Mouse (Mus musculus): ENCODE data around the gene Krtap4-2.
"Not testable (repeated sequence)": the region's sequence is repeated elsewhere in the genome, so short reads cannot be mapped to it uniquely, and the experiment has no call there.

The Krtap4-2 gene

DNA sequence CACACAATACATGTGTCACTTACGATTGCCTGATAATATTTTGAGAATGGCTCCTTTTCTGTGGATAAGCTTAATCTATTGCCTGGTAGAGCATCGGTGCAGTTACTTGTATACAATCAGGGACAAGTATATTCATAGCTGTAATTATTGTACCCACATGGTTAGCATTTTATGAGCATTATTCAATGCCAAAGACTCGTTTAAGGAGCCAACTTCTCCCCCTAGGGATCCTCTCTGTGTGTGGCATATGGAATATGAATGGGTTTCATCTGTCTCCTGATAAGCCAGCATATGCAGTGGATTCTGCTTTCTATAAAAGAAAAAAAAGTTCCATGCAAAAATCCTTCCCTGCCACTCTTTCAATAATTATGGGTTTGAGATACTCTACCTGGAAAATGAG is 9.5 kb upstream of the Krtap4-2 start:
- H3K4me3 ChIP-seq (replicated peaks; ENCODE audit: low read length), result no peak overlapping the region
- TF ChIP-seq POU5F1 (IDR thresholded peaks at IDR 0.05; ENCODE audit: borderline replicate concordance, low read length), result no peak
- no peak for TF ChIP-seq CTCF (conservative IDR thresholded peaks at IDR 0.05; ENCODE audit: low read length)
- no peak for TF ChIP-seq NANOG (IDR thresholded peaks at IDR 0.05; ENCODE audit: borderline replicate concordance, low read length)
- H3K4me1 ChIP-seq (replicated peaks; ENCODE audit: low read depth, low read length), result no peaks in the 10 kb centered on the region
- H3K36me3 ChIP-seq (ENCODE audit: insufficient read depth, low read length), result no peaks in the 10 kb centered on the region
- H3K27me3 ChIP-seq (ENCODE audit: insufficient read depth, low read length), result no peaks in the 10 kb centered on the region
- H3K9me3 ChIP-seq (ENCODE audit: low read length), result no peaks in the 10 kb centered on the region

DNA sequence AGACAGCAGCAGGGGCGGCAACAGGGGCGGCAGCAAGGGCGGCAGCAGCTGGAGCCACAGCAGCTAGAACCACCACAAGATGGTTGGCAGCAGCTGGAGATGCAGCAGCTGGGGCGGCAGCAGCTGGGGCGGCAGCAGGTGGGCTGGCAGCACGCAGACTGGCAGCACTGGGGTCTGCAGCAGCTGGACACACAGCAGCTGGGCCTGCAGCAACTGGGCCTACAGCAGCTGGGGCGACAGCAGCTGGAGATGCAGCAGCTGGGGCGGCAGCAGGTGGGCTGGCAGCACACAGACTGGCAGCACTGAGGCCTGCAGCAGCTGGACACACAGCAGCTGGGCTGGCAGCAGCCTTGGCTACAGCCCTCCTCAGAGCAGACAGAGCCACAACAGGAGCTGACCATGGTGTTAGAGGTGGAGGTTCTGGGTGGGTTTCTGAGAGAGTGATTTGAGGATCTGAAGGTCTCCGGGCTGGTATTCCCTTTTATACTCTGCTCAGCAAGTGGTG is 8.8 kb upstream of the Krtap4-2 start, which contains the start of gene Krtap4-7:
Gene Krtap4-7 (minus strand): TSS at position 455 of the 505 bp plus-strand sequence.
- H3K9me3 ChIP-seq (ENCODE audit: low read length); H3K4me1 ChIP-seq (replicated peaks; ENCODE audit: low read depth, low read length); H3K36me3 ChIP-seq (ENCODE audit: insufficient read depth, low read length); H3K27me3 ChIP-seq (ENCODE audit: insufficient read depth, low read length); H3K4me3 ChIP-seq (replicated peaks; ENCODE audit: low read length): not testable (repeated sequence)

DNA sequence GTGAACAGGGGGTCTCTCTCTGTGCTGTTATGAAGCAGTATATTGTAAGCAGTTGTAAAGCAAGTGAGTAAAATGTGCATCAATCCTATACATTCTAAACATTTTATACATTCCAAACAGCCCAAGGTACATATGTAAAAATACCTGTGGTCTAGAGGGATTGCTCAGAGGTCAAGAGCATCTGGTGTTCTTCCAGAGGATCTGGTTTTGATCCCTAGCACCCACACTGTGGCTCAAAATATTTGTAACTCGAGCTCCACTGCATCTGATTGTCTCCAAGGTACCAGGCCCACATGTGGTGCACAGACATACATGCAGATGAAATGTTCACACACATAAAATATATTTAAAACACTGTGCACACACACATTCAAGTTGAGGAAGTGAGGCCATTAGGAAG is 6.0 kb upstream of the Krtap4-2 start:
- Histone ChIP-seq H3K27me3 (ENCODE audit: insufficient read depth, low read length) (no peaks in the 10 kb centered on the region), H3K9me3 (ENCODE audit: low read length) (no peaks in the 10 kb centered on the region), H3K4me3 (replicated peaks; ENCODE audit: low read length) (no peak overlapping the region), H3K4me1 (replicated peaks; ENCODE audit: low read depth, low read length) (no peaks in the 10 kb centered on the region), H3K36me3 (ENCODE audit: insufficient read depth, low read length) (no peaks in the 10 kb centered on the region)
- TF ChIP-seq CTCF (conservative IDR thresholded peaks at IDR 0.05; ENCODE audit: low read length) (no peak), NANOG (IDR thresholded peaks at IDR 0.05; ENCODE audit: borderline replicate concordance, low read length) (no peak), POU5F1 (IDR thresholded peaks at IDR 0.05; ENCODE audit: borderline replicate concordance, low read length) (no peak)

DNA sequence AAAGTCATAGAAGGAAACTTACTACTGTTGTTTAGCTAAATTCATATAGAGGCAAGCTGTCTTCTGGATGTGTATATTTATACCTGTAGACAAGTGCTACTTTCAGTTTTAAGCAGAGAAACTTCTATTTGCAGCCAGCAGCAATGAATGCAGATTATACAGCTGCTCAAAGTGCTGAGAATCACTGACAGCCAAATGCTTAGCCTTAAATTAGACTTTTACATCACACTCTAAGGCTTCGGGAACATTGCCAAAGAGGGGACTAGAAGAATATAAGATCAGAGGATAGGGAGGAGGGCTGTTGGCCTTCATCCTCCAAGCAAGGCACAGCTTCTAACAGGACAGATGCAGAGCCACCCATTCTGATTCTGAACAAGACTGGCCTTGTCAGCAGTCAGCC is 2.2 kb upstream of the Krtap4-2 start:
- Histone ChIP-seq H3K36me3 (ENCODE audit: insufficient read depth, low read length) (no peaks in the 10 kb centered on the region), H3K9me3 (ENCODE audit: low read length) (no peaks in the 10 kb centered on the region), H3K4me3 (replicated peaks; ENCODE audit: low read length) (no peak overlapping the region), H3K4me1 (replicated peaks; ENCODE audit: low read depth, low read length) (no peaks in the 10 kb centered on the region), H3K27me3 (ENCODE audit: insufficient read depth, low read length) (no peaks in the 10 kb centered on the region)
- TF ChIP-seq CTCF (conservative IDR thresholded peaks at IDR 0.05; ENCODE audit: low read length) (no peak), POU5F1 (IDR thresholded peaks at IDR 0.05; ENCODE audit: borderline replicate concordance, low read length) (no peak), NANOG (IDR thresholded peaks at IDR 0.05; ENCODE audit: borderline replicate concordance, low read length) (no peak)

DNA sequence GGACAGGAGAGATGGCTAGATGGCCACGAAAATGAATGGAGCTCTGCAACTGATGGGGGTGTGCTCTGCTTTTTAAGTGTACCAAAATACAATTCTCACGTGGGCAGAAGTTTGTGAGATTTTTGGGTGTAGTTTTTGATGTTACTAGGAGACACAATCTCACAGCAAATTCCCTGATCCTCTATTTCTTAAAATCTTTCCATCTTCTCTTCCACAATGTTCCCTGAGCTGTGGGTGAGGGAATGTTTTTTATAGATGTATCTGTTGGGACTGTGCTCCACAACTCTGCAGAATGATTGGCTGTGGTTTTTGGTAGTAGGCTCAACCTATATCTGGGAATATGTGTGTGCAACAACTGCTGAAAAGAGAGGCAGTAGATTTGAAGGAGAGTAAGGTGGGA is 1.6 kb downstream of the Krtap4-2 start:
- Histone ChIP-seq H3K4me3 (replicated peaks; ENCODE audit: low read length) (no peak overlapping the region), H3K4me1 (replicated peaks; ENCODE audit: low read depth, low read length) (no peaks in the 10 kb centered on the region), H3K9me3 (ENCODE audit: low read length) (no peaks in the 10 kb centered on the region), H3K27me3 (ENCODE audit: insufficient read depth, low read length) (peaks cover 5% of the 10 kb centered on the region; the same call in 1 of the 2 replicates), H3K36me3 (ENCODE audit: insufficient read depth, low read length) (no peaks in the 10 kb centered on the region)
- TF ChIP-seq CTCF (conservative IDR thresholded peaks at IDR 0.05; ENCODE audit: low read length), result no peak
- TF ChIP-seq POU5F1 (IDR thresholded peaks at IDR 0.05; ENCODE audit: borderline replicate concordance, low read length), result no peak
- no peak for TF ChIP-seq NANOG (IDR thresholded peaks at IDR 0.05; ENCODE audit: borderline replicate concordance, low read length)

DNA sequence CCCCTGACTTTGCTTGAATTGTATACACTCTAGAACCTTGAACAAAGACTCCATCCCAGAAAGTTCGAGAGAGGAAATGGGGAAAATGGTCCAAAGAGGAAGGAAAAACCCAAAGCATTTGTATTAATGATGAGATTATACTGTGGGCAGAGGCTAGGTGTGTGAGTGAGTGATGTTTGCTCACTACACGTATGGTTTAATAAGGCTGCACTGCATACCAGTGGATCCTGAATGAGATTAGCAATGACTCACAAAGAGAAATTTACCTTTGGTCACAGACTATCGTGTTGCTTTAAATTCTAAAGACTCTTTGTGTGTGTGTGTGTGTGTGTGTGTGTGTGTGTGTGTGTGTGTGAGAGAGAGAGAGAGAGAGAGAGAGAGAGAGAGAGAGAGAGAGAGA is 4.0 kb downstream of the Krtap4-2 start:
- TF ChIP-seq NANOG (IDR thresholded peaks at IDR 0.05; ENCODE audit: borderline replicate concordance, low read length) (no peak), POU5F1 (IDR thresholded peaks at IDR 0.05; ENCODE audit: borderline replicate concordance, low read length) (no peak), CTCF (conservative IDR thresholded peaks at IDR 0.05; ENCODE audit: low read length) (no peak)
- Histone ChIP-seq H3K4me3 (replicated peaks; ENCODE audit: low read length) (no peak overlapping the region), H3K9me3 (ENCODE audit: low read length) (no peaks in the 10 kb centered on the region)

DNA sequence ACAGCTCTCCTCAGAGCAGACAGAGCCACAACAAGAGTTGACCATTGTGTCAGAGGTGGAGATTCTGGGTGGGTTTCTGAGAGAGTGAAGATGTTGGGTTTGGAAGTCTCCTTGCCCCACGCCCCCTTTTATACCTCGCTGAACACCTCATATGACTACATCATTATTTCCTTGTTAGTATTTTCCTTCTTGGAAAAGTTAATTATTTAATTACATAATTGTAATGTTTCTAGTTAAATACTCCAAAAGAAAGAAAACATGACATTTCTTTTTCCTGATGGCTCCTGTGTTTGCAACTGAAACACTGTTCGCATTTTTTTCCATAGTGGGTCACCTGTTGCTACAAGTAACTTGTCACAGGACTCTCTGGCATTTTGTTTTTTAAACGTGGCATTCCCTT is 6.7 kb downstream of the Krtap4-2 start, which contains the start of gene Krtap4-1:
Gene Krtap4-1 (minus strand): TSS at position 101 of the 400 bp plus-strand sequence.
- no peak for TF ChIP-seq POU5F1 (IDR thresholded peaks at IDR 0.05; ENCODE audit: borderline replicate concordance, low read length)
- TF ChIP-seq CTCF (conservative IDR thresholded peaks at IDR 0.05; ENCODE audit: low read length), result no peak
- TF ChIP-seq NANOG (IDR thresholded peaks at IDR 0.05; ENCODE audit: borderline replicate concordance, low read length), result no peak
- H3K4me3 ChIP-seq (replicated peaks; ENCODE audit: low read length), result 0 out of 2 replicates have a peak within 1 kb of the TSS, but pooled peaks have one; percentile 7

More for the DNA sequence above, 4.0 kb downstream of the Krtap4-2 start:
- H3K4me1 ChIP-seq (replicated peaks; ENCODE audit: low read depth, low read length), result no peaks in the 10 kb centered on the region
- no peaks in the 10 kb centered on the region for H3K36me3 ChIP-seq (ENCODE audit: insufficient read depth, low read length)
- peaks cover 5% of the 10 kb centered on the region; the same call in 1 of the 2 replicates for H3K27me3 ChIP-seq (ENCODE audit: insufficient read depth, low read length)

DNA sequence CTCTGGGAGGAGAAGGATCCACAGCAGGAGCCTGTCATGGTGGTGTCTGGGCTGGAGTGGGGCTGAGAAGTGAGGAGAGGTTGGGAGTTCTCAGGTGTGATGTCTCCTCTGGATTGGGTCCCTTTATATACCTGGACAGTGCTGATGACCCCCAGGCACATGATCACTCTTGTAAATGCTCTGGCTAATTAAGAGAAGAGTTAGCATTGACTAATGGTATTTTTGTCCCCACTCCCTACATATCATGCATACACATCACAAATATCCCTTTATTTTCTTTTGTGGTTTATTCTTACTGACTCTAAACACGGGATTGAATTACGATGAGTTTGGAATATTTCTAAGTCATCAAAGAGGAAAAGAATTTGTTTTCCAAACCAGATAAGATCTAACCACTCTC is 14.5 kb downstream of the Krtap4-2 start, which contains the start of gene Gm11562:
Gene Gm11562 (minus strand): TSS at position 101 of the 400 bp plus-strand sequence.
- no peaks in the 10 kb centered on the region for H3K27me3 ChIP-seq (ENCODE audit: insufficient read depth, low read length)
- TF ChIP-seq NANOG (IDR thresholded peaks at IDR 0.05; ENCODE audit: borderline replicate concordance, low read length) (no peak), CTCF (conservative IDR thresholded peaks at IDR 0.05; ENCODE audit: low read length) (no peak), POU5F1 (IDR thresholded peaks at IDR 0.05; ENCODE audit: borderline replicate concordance, low read length) (no peak)
- no peaks in the 10 kb centered on the region for H3K4me1 ChIP-seq (replicated peaks; ENCODE audit: low read depth, low read length)
- H3K9me3 ChIP-seq (ENCODE audit: low read length), result no peaks in the 10 kb centered on the region
- H3K36me3 ChIP-seq (ENCODE audit: insufficient read depth, low read length), result no peaks in the 10 kb centered on the region
- no peak within 1 kb of the TSS for H3K4me3 ChIP-seq (replicated peaks; ENCODE audit: low read length)

More for the DNA sequence above, 6.7 kb downstream of the Krtap4-2 start, which contains the start of gene Krtap4-1:
- Histone ChIP-seq H3K27me3 (ENCODE audit: insufficient read depth, low read length) (peaks cover 5% of the 10 kb centered on the region; the same call in 1 of the 2 replicates), H3K4me1 (replicated peaks; ENCODE audit: low read depth, low read length) (no peaks in the 10 kb centered on the region), H3K9me3 (ENCODE audit: low read length) (no peaks in the 10 kb centered on the region), H3K36me3 (ENCODE audit: insufficient read depth, low read length) (no peaks in the 10 kb centered on the region)

DNA sequence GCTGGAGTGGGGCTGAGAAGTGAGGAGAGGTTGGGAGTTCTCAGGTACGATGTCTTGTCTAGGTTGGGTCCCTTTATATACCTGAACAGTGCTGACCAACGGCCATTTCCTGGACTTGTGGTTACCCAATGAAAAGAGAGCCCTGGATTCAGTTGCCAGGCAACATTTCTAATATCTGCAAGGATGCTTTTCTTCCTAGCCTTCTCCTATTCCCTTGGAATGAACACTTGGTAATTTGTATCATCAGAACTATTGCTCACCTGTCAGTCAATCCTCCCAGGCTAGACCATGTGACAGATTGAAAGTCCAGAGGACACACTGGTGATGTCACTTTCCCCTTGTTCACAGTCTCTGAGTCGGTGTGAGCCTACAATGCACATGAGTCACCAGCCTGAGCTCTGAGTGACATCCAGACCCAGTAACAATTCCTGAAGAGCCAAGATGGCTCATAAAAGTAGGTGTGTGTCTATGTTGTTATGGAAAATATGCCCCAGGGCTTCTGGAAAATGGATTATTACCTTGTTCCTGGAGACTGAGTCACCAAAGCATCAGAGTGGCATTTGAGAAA is 20.0 kb downstream of the Krtap4-2 start, which contains the start of gene Krtap2-4:
Gene Krtap2-4 (minus strand): TSS at position 51 of the 568 bp plus-strand sequence.
- Histone ChIP-seq H3K9me3 (ENCODE audit: low read length) (no peaks in the 10 kb centered on the region), H3K36me3 (ENCODE audit: insufficient read depth, low read length) (no peaks in the 10 kb centered on the region), H3K27me3 (ENCODE audit: insufficient read depth, low read length) (no peaks in the 10 kb centered on the region), H3K4me1 (replicated peaks; ENCODE audit: low read depth, low read length) (no peaks in the 10 kb centered on the region), H3K4me3 (replicated peaks; ENCODE audit: low read length) (no peak within 1 kb of the TSS)
- TF ChIP-seq NANOG (IDR thresholded peaks at IDR 0.05; ENCODE audit: borderline replicate concordance, low read length) (no peak), CTCF (conservative IDR thresholded peaks at IDR 0.05; ENCODE audit: low read length) (no peak), POU5F1 (IDR thresholded peaks at IDR 0.05; ENCODE audit: borderline replicate concordance, low read length) (no peak)

DNA sequence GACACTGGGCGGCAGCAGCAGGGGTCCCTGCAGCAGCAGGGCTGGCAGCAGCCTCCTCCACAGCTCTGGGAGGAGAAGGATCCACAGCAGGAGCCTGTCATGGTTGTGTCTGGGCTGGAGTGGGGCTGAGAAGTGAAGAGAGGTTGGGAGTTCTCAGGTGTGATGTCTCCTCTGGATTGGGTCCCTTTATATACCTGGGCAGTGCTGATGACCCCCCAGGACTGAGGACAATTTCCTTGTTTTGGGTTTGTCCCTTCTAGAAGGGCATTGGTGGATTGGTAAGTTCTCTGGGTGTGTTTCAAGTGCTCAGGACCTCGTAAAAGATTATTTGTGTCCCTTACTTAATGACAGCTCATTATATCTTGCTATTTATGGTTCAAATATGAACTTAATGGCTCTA is 24.8 kb downstream of the Krtap4-2 start, which contains the start of gene Gm11937:
Gene Gm11937 (minus strand): TSS at position 101 of the 400 bp plus-strand sequence.
- not testable (repeated sequence) for H3K36me3 ChIP-seq (ENCODE audit: insufficient read depth, low read length); H3K9me3 ChIP-seq (ENCODE audit: low read length); H3K27me3 ChIP-seq (ENCODE audit: insufficient read depth, low read length); H3K4me3 ChIP-seq (replicated peaks; ENCODE audit: low read length); H3K4me1 ChIP-seq (replicated peaks; ENCODE audit: low read depth, low read length)
